Mouse (Mus musculus) yolk sac, embryonic 10.5 days (tissue): ENCODE measurements around the gene Scgn.

Experiments used
- DNase-seq: peaks from one replicate; pipeline ENCODE4 v3.0.0-alpha.2; 2017; ENCODE audit warnings: low spot score

The Scgn gene

GRCm38 (mm10) chr13:23990928-23991327 lies at the start of gene Scgn:
Scgn (minus strand) TSS chr13:23991214.
- peak; percentile 76 for DNase-seq

- no peak for DNase-seq
These were observed 49.2 kb upstream of the Scgn start for GRCm38 (mm10) chr13:24040221-24040620.

- no peak for DNase-seq
These were observed 46.5 kb upstream of the Scgn start for GRCm38 (mm10) chr13:24037502-24037901.

GRCm38 (mm10) chr13:24036150-24036549 lies 45.1 kb upstream of the Scgn start:
- no peak for DNase-seq

- DNase-seq = no peak
These were observed 36.5 kb upstream of the Scgn start for GRCm38 (mm10) chr13:24027191-24028170.

- no peak for DNase-seq
These were observed 27.5 kb upstream of the Scgn start for GRCm38 (mm10) chr13:24018515-24018914.

GRCm38 (mm10) chr13:24005528-24005927 lies 14.5 kb upstream of the Scgn start:
- no peak for DNase-seq

GRCm38 (mm10) chr13:24001797-24002196 lies 10.8 kb upstream of the Scgn start:
- DNase-seq = no peak

- DNase-seq = no peak
These were observed 10.1 kb upstream of the Scgn start for GRCm38 (mm10) chr13:24001081-24001480.

- no peak for DNase-seq
These were observed 7.8 kb upstream of the Scgn start for GRCm38 (mm10) chr13:23998826-23999225.

GRCm38 (mm10) chr13:23994756-23995155 lies 3.7 kb upstream of the Scgn start:
- DNase-seq = no peak

GRCm38 (mm10) chr13:23994024-23994423 lies 3.0 kb upstream of the Scgn start:
- no peak for DNase-seq

- DNase-seq = no peak
These were observed 563 bp downstream of the Scgn start for GRCm38 (mm10) chr13:23990451-23990850.

- no peak for DNase-seq
These were observed 5.9 kb downstream of the Scgn start for GRCm38 (mm10) chr13:23985130-23985529.

- DNase-seq = no peak
These were observed 18.7 kb downstream of the Scgn start for GRCm38 (mm10) chr13:23972271-23972670.

GRCm38 (mm10) chr13:23971870-23972269 lies 19.1 kb downstream of the Scgn start:
- no peak for DNase-seq

GRCm38 (mm10) chr13:23964909-23965308 lies 26.1 kb downstream of the Scgn start:
- DNase-seq = no peak

GRCm38 (mm10) chr13:23959776-23960175 lies 31.2 kb downstream of the Scgn start:
- no peak for DNase-seq

GRCm38 (mm10) chr13:23950928-23951327 lies 40.1 kb downstream of the Scgn start:
- DNase-seq = no peak

GRCm38 (mm10) chr13:23949484-23950246 lies 41.3 kb downstream of the Scgn start:
- DNase-seq = no peak

- no peak for DNase-seq
These were observed 44.8 kb downstream of the Scgn start for GRCm38 (mm10) chr13:23946254-23946653.

GRCm38 (mm10) chr13:23942861-23943260 lies 48.2 kb downstream of the Scgn start:
- peak; percentile 12 for DNase-seq

- no peak for DNase-seq
These were observed 50.7 kb downstream of the Scgn start for GRCm38 (mm10) chr13:23940291-23940690.
